Mouse (Mus musculus) spleen, postnatal 4 days (tissue): ENCODE measurements around the gene Aph1c.
"Not testable (repeated sequence)": the region's sequence is repeated elsewhere in the genome, so short reads cannot be mapped to it uniquely, and the experiment has no call there.

Experiments
- DNase-seq, 2 experiments: peaks; one replicate each; pipeline ENCODE4 v3.0.0; 2022; ENCODE audit warnings: low spot score in 2 of 2

Aph1c gene

DNA sequence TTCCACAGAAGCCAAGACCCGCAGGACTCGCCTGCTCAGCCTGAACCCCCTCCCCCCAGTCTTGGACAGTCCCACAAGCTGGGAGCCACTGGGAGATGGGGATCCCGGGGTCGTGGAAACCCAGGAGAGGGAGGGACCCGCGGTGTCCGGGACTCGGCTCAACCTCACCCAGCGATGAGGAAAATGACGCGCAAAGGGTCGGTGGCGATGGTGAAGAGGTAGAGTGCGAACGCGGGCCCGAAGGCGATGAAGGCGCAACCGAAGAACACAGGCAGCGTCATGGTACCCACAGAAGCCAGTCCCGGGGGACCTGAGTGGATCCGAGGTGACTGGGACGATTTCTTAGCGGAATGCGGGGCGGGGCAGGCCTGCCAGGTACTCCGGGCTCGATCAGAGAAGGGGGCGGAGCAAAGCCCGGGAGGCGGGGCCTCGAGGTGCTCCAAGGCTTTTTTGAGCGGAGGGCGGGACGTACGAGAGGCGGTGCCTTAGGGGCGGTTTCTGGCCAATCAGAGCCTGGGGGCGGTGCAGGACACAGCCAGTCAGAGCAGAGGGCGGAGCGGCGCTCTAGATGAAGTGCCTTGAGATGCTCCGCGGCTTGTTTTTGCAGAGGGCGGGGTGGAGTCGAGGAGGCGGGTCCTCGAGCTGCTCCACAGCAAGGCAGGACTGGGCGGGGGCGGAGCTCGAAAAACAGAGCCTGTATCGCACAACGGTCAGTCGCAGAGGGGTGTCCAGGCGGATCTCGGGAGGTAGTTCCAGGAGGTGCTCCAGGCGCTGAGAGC is at the start of gene Aph1c:
Aph1c (minus strand) TSS at position 409 of the 779 bp plus-strand sequence.
- DNase-seq: peak; percentile 99

GRCm38 (mm10) chr9:66883500-66883899 is 49.0 kb upstream of the Aph1c start:
- DNase-seq: no peak

DNA sequence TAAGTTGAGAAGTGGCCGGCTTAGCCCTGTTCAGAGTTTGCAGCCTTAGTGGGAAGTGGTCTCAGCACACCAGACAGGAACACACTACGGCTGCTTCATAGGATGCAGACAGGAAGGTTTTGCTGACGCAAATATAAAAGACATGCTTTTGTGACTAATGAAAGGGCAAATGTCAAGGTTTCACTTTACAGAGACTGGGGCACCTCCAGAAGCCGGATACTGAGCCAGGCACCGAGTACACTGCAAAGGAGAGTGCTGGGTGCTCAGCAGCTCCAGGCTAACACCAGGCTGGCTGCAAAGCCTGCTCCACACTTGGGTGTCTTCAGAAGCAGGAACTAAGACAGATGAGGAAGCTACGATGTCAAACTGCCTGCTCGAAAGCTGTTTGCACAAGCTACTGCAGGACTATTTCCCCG is 47.9 kb upstream of the Aph1c start:
- no peak for DNase-seq

GRCm38 (mm10) chr9:66881858-66882257 is 47.3 kb upstream of the Aph1c start:
- DNase-seq: no peak

DNA sequence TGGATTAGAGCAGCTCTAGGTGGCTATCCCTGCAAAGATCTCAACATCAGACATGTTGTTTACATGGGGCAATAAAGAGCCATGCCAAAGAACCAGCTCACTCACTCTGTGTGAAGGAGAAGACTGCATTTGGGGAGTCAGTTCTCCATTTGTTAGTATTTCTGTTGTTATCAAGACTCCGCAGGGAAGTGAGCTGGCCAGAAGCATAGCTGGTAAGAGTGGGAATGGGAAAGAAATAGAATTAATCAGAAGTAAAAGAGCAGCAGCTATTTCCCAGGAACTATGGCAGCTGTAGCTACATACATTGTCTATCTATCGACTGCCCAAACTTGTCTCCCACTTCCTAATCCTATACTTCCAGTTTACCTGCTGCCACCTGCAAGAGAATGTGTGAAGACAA is 46.2 kb upstream of the Aph1c start:
- no peak for DNase-seq

DNA sequence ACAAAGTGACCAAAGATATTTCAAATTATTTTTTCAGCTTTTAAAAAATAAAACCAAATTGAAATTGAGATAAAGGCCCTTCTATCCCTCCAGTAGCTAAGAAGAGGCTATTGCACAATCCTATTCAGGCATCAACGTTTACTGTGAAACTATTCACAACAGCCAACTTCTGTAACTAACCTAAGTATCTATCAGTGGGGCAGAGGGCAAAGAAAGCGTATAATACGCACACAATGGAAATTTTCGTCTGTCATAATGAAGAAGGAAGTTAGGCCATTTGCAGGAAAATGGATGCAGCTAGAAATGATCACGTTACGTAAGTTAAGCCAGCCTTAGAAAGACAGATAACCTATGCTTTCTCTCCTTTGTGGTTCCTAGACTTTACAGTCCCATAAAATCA is 45.0 kb upstream of the Aph1c start:
- no peak for DNase-seq

GRCm38 (mm10) chr9:66878899-66879298 is 44.4 kb upstream of the Aph1c start:
- DNase-seq: no peak

DNA sequence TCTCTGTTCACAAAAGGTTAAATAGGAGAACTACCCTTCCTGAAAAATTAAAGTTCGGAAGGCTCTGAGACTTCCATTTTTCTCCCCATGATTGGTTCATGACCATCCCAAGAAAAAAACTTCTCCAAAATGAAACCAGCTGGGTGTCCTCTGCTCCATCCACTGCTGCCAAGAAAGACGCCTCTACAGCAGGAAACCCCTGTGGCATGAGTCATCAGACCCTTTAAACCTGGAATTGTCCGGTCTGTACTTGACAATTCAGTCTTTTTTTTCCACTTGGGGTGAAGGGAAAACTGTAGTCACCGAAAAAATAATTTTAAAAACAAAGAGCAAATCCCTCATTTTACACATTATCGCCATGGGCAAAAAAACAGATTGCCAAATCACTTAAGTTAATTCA is 42.1 kb upstream of the Aph1c start:
- no peak for DNase-seq

DNA sequence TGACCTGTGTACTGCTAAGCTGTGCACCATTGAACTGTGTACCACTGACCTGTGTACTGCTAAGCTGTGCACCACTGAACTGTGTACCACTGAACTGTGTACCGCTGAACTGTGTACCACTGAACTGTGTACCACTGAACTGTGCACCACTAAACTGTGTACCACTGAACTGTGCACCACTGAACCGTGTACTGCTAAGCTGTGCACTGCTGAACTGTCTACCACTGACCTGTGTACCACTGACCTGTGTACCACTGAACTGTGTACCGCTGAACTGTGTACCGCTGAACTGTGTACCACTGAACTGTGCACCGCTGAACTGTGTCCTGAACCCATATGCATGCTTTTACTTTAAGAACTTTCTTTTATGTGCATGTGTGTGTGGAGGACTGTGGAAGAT is 39.8 kb upstream of the Aph1c start:
- no peak for DNase-seq

DNA sequence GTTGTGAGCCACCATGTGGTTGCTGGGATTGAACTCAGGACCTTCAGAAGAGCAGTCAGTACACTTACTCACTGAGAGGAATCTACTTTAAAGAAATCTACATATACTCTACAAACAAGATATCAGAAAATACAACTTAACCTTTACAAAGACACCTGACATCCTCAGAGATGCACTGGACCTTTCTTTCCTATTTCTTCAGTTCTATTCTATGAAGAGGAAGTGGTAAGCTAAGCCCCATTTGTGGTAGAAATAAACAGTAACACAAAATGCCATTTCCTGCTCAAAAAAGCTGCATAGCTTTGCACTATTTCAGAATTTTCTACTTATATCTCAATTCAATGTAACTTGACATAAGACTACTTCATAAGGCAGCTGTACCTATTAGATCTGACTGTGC is 39.0 kb upstream of the Aph1c start:
- DNase-seq: no peak

DNA sequence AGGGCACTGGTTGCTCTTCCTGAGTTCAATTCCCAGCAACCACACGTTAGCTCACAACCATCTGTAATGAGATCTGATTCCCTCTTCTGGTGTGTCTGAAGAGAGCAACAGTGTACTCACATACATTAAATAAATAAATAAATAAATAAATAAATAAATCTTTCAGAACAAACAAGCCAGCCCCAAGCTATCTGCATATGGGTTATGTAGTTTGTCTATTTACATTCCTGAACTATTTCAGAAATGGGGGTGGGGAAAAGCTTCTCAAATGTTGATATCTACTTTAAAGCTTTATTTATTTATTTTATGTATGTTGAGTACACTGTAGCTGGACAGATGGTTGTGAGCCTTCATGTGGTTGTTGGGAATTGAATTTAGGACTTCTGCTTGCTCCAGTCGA is 38.5 kb upstream of the Aph1c start:
- DNase-seq: not testable (repeated sequence)

DNA sequence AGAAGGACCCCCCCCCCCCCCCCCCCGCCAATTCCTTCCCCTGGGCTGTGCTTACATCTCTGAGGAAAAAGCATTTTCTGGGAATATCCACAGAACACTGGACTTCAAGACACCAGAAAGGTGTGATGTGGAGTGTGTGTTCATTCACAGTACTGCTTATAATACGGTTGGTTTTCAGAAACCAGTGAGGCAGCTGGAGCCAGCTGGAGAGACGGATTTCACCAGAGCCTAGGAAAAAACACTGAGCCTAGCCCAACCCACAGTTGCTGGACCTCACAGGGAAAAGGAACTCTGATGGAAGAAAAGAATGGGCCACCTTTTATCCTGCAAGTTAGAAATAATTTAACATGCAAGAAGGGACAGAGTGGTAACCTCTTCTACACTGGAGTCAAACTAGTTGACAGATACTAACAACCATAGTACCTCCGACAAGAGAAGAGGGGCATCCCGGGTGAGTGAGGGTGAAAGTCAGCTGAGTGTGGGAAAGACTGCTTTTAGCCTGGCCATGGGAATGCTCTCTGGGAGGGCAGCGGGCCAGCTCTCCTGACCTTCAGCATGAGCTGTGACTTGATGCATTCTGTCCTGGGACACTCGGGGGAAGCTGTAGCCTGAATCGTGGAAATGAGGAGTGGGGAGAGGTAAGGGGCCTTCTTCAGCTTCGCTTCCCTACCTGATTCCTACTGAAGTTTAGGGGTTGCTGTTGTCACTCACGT is 37.6 kb upstream of the Aph1c start:
- DNase-seq: no peak

GRCm38 (mm10) chr9:66864708-66865107 is 30.2 kb upstream of the Aph1c start:
- DNase-seq: no peak

GRCm38 (mm10) chr9:66863456-66863855 is 28.9 kb upstream of the Aph1c start:
- no peak for DNase-seq

DNA sequence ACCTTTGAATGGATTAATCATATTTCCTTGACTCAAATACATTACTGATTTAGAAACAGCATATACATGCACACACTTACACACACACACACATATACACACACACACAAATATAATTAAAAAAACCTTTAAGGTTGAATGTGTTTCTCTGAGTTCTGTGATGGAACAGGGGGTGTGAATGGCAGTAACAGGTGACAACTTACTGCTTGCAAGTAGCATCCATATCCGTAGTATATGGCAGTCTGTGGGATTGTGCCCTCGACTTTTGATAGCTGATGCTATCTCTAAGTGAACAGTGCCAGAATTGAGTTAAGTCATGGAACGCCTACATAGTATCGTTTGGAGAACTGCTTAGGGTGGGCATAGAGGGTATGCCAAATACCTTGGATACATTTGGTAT is 27.7 kb upstream of the Aph1c start:
- DNase-seq: no peak

DNA sequence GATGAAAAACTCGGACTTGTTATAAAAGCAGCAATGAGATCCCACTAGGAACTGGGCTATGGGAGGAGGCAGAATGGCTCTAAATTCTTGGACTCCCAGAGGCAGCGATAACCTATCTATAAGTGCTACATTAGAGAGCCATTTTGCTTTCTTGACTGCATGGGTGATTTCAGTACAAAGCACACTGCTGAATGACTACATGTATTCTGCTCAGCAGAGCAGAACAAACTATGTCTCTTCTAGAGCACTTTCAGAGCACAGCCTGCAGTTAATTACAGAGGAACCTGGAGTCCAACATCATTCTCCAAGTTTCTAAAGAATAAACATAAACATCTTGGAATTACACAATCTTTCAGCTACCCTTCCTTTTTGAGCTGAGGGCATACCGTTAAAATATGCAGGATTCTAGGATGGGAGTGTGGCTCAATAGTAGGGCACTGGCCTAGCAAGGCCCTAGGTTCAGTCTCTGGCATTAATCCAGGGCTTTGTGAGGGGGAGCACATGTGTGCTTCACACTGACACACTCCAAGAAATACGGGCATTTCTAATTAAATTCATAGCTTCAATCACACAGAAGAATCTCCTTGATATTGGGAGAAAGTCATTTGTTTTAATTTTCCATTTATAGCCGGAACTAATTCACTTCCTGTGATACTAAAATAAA is 26.7 kb upstream of the Aph1c start:
- no peak for DNase-seq

GRCm38 (mm10) chr9:66859523-66859922 is 25.0 kb upstream of the Aph1c start:
- no peak for DNase-seq

DNA sequence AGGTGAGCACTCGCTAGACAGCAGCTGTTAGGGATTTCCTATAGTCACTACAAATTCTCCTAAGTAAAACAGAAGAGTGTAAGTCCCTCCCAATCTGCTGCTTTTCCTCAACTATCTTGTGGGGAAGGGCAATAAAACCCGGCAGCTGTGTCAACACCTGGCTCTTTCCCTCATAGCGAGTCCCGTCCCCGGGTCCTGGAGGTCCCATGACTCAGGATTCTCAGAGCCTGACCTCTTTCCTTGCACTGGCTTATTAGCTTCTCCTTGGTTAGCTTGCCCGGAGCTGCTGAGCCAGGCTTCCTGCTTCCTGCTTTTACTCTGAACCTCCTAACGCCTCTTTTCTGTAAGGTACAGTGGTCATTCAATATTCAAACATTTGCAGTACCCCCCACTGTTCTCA is 21.3 kb upstream of the Aph1c start:
- no peak for DNase-seq

DNA sequence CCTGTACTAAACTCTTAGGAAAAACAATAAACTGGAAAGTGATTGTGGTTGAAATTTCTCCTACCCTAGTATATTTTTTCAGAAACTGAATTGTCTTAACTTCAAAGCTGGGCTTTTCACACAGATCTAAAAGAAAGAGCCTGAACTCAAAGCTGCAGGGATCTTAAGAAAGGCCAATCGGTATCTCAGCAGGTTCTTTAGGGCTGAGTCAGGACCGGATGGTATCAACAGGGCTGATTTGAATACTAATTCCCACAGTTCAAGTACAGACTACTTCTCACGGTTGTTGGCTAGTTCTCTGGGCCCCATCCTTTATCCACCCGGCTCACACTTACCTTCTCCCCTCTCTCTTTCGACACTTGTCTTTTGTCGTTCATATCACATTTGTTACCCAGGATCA is 18.1 kb upstream of the Aph1c start:
- no peak for DNase-seq

DNA sequence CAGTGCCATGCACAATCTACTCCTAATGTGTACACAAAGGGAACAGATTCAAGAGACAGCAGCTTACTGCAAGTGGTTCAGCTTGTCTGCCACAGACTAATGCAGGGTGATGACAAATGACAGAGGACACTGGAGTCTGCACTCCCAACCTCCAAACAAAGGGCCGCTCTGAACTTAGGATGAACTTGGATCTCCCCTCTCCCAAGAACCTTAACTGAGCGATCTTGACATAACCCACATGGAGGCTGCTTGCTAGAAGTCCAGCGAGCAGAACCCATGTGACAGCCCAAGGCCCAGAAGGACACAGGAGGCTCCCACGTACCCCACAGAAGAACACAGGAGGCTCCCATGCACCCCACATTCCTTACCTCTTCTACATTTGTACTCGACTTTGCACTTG is 16.4 kb upstream of the Aph1c start:
- no peak for DNase-seq

- no peak for DNase-seq
Observed at GRCm38 (mm10) chr9:66846822-66847221, 12.3 kb upstream of the Aph1c start.

- peak in 1 of 2 experiments; percentile 51 for DNase-seq
Observed at GRCm38 (mm10) chr9:66835097-66835480, 563 bp upstream of the Aph1c start.

- DNase-seq: no peak
Observed at GRCm38 (mm10) chr9:66833851-66834250, 675 bp downstream of the Aph1c start.
